Mouse (Mus musculus) myocyte (in vitro differentiated cells): ENCODE results near the gene Prox1. TPM values are rescaled to one million over a fixed set of nuclear protein-coding genes. Genes with fewer than 3 reads are reported as not detected.

Experiments used
- H3K27me3 ChIP-seq: one replicate; pipeline ENCODE4 v1.6.1; 2011; ENCODE audit not compliant: control insufficient read depth, insufficient read depth, insufficient read length
- H3K36me3 ChIP-seq: one replicate; pipeline ENCODE4 v1.6.1; 2011; ENCODE audit not compliant: control insufficient read depth, insufficient read depth
- H3K4me2 ChIP-seq: one replicate; pipeline ENCODE4 v1.6.1; 2011; ENCODE audit warnings: low read depth, control low read depth
- H3K4me3 ChIP-seq: one replicate; pipeline ENCODE4 v1.5.1; 2011; ENCODE audit warnings: mild to moderate bottlenecking, control low read depth, moderate library complexity
- H3K79me2 ChIP-seq: one replicate; pipeline ENCODE4 v1.6.1; 2011; ENCODE audit not compliant: control insufficient read depth, insufficient read depth
- H3ac ChIP-seq: one replicate; pipeline ENCODE4 v1.6.1; 2011; ENCODE audit not compliant: control insufficient read depth, insufficient read length
- CEBPB ChIP-seq: IDR thresholded peaks from 2 replicates; pipeline ENCODE4 v1.6.1; 2011; ENCODE audit warnings: mild to moderate bottlenecking, moderate library complexity; ENCODE audit not compliant: poor library complexity, insufficient read depth, severe bottlenecking
- E2F4 ChIP-seq: IDR thresholded peaks from one replicate; pipeline ENCODE4 v1.6.1; 2011; ENCODE audit warnings: mild to moderate bottlenecking, control low read depth, moderate library complexity; ENCODE audit not compliant: insufficient read depth
- MAX ChIP-seq: IDR thresholded peaks from one replicate; pipeline ENCODE4 v1.6.1; 2011; ENCODE audit warnings: low read depth, mild to moderate bottlenecking, control low read depth
- MYOD1 ChIP-seq, 3 experiments: IDR thresholded peaks; one replicate each; pipeline ENCODE4 v1.6.1; 2011; ENCODE audit warnings: control low read depth in 2 of 3, low read depth in 2 of 3, mild to moderate bottlenecking in 2 of 3, moderate library complexity in 1 of 3; ENCODE audit not compliant: insufficient read length in 2 of 3, control insufficient read depth in 1 of 3
- MYOG ChIP-seq, 3 experiments: IDR thresholded peaks; one replicate each; pipeline ENCODE4 v1.6.1; 2011; ENCODE audit warnings: control low read depth in 2 of 3, low read depth in 2 of 3, mild to moderate bottlenecking in 2 of 3; ENCODE audit not compliant: insufficient read length in 2 of 3, control insufficient read depth in 1 of 3, insufficient read depth in 1 of 3
- POLR2A ChIP-seq: IDR thresholded peaks from one replicate; pipeline ENCODE4 v1.6.1; 2011; ENCODE audit warnings: low read depth, mild to moderate bottlenecking, control low read depth, moderate library complexity; ENCODE audit not compliant: insufficient read length
- POLR2AphosphoS2 ChIP-seq: IDR thresholded peaks from one replicate; pipeline ENCODE4 v1.6.1; 2011; ENCODE audit warnings: low read depth, control low read depth; ENCODE audit not compliant: insufficient read length
- REST ChIP-seq: IDR thresholded peaks from one replicate; pipeline ENCODE4 v1.6.1; 2011; ENCODE audit warnings: mild to moderate bottlenecking, control low read depth, moderate library complexity; ENCODE audit not compliant: insufficient read depth, insufficient read length
- SRF ChIP-seq: IDR thresholded peaks from one replicate; pipeline ENCODE4 v1.6.1; 2011; ENCODE audit warnings: low read depth; ENCODE audit not compliant: control insufficient read depth, insufficient read length
- TCF12 ChIP-seq: IDR thresholded peaks from one replicate; pipeline ENCODE4 v1.6.1; 2011; ENCODE audit warnings: mild to moderate bottlenecking, control low read depth; ENCODE audit not compliant: poor library complexity, insufficient read depth, severe bottlenecking
- TCF3 ChIP-seq: IDR thresholded peaks from one replicate; pipeline ENCODE4 v1.6.1; 2011; ENCODE audit warnings: low read depth, control low read depth; ENCODE audit not compliant: insufficient read length
- USF1 ChIP-seq: IDR thresholded peaks from one replicate; pipeline ENCODE4 v1.6.1; 2011; ENCODE audit warnings: low read depth, mild to moderate bottlenecking, control low read depth, moderate library complexity
- polyA plus RNA-seq: library from polyadenylated mRNA; unstranded; fragments of >200 nt; fragmentation: generic; extraction: Trizol; gene quantifications from one replicate; pipeline ENCODE4 v1.2.1, GENCODE M21; 2012; ENCODE audit warnings: missing spikeins

The Prox1 gene
- polyA plus RNA-seq, 1 experiment: 0.13 TPM

GRCm38 (mm10) chr1:190205691-190206090, 35.2 kb upstream of the Prox1 start:
- H3K36me3 ChIP-seq: no peaks in the 10 kb centered on the region
- no peak overlapping the region for H3ac ChIP-seq
- H3K4me3 ChIP-seq: no peak overlapping the region
- TF ChIP-seq E2F4 (no peak), CEBPB (no peak), SRF (no peak), TCF12 (no peak), POLR2A (no peak), POLR2AphosphoS2 (no peak), REST (no peak), TCF3 (no peak), USF1 (no peak)
- H3K79me2 ChIP-seq: no peaks in the 10 kb centered on the region
- no peaks in the 10 kb centered on the region for H3K27me3 ChIP-seq
- no peak overlapping the region for H3K4me2 ChIP-seq

GRCm38 (mm10) chr1:190204378-190205070, 34.0 kb upstream of the Prox1 start:
- Histone ChIP-seq H3K27me3 (no peaks in the 10 kb centered on the region), H3ac (no peak overlapping the region), H3K36me3 (no peaks in the 10 kb centered on the region), H3K4me3 (no peak overlapping the region), H3K79me2 (no peaks in the 10 kb centered on the region), H3K4me2 (no peak overlapping the region)
- TF ChIP-seq MAX: no peak
- no peak for TF ChIP-seq POLR2AphosphoS2
- TF ChIP-seq TCF12: no peak
- no peak for TF ChIP-seq MYOD1 (IDR thresholded peaks at IDR 0.05; ENCODE audit: control insufficient read depth in 1 of 3, insufficient read length in 2 of 3, low read depth in 2 of 3)
- no peak for TF ChIP-seq POLR2A
- TF ChIP-seq MYOG (IDR thresholded peaks at IDR 0.05; ENCODE audit: control insufficient read depth in 1 of 3, insufficient read depth in 1 of 3, insufficient read length in 2 of 3, low read depth in 2 of 3): no peak
- TF ChIP-seq REST: no peak
- TF ChIP-seq CEBPB: no peak
- TF ChIP-seq USF1: no peak
- TF ChIP-seq TCF3: no peak
- TF ChIP-seq E2F4: no peak
- no peak for TF ChIP-seq SRF

- H3K4me2 ChIP-seq: no peak overlapping the region
- no peak overlapping the region for H3ac ChIP-seq
- H3K36me3 ChIP-seq: no peaks in the 10 kb centered on the region
- H3K79me2 ChIP-seq: no peaks in the 10 kb centered on the region
- no peaks in the 10 kb centered on the region for H3K27me3 ChIP-seq
- TF ChIP-seq USF1: no peak
- no peak for TF ChIP-seq POLR2A
- TF ChIP-seq TCF12: no peak
- TF ChIP-seq POLR2AphosphoS2: no peak
- TF ChIP-seq E2F4: no peak
- TF ChIP-seq SRF: no peak
- TF ChIP-seq MYOG (IDR thresholded peaks at IDR 0.05; ENCODE audit: control insufficient read depth in 1 of 3, insufficient read depth in 1 of 3, insufficient read length in 2 of 3, low read depth in 2 of 3): no peak
- no peak for TF ChIP-seq REST
- TF ChIP-seq MYOD1 (IDR thresholded peaks at IDR 0.05; ENCODE audit: control insufficient read depth in 1 of 3, insufficient read length in 2 of 3, low read depth in 2 of 3): no peak
- no peak for TF ChIP-seq CEBPB
- TF ChIP-seq MAX: no peak
- TF ChIP-seq TCF3: no peak
- no peak overlapping the region for H3K4me3 ChIP-seq
These were observed 31.2 kb upstream of the Prox1 start for GRCm38 (mm10) chr1:190201696-190202095.

- Histone ChIP-seq H3K27me3 (no peaks in the 10 kb centered on the region), H3K79me2 (no peaks in the 10 kb centered on the region), H3ac (no peak overlapping the region), H3K4me2 (no peak overlapping the region), H3K4me3 (no peak overlapping the region), H3K36me3 (no peaks in the 10 kb centered on the region)
- TF ChIP-seq TCF3: no peak
- TF ChIP-seq USF1: no peak
- no peak for TF ChIP-seq REST
- no peak for TF ChIP-seq E2F4
- no peak for TF ChIP-seq SRF
- TF ChIP-seq POLR2AphosphoS2: no peak
- TF ChIP-seq MAX: no peak
- TF ChIP-seq MYOD1 (IDR thresholded peaks at IDR 0.05; ENCODE audit: control insufficient read depth in 1 of 3, insufficient read length in 2 of 3, low read depth in 2 of 3): no peak
These were observed 30.5 kb upstream of the Prox1 start for GRCm38 (mm10) chr1:190200996-190201395.

- Histone ChIP-seq H3K4me2 (no peak overlapping the region), H3K27me3 (no peaks in the 10 kb centered on the region), H3K4me3 (no peak overlapping the region), H3K79me2 (no peaks in the 10 kb centered on the region), H3ac (no peak overlapping the region), H3K36me3 (no peaks in the 10 kb centered on the region)
- TF ChIP-seq MYOD1 (IDR thresholded peaks at IDR 0.05; ENCODE audit: control insufficient read depth in 1 of 3, insufficient read length in 2 of 3, low read depth in 2 of 3): no peak
- TF ChIP-seq POLR2AphosphoS2: no peak
- TF ChIP-seq USF1: no peak
- TF ChIP-seq TCF12: no peak
- no peak for TF ChIP-seq E2F4
- TF ChIP-seq SRF: no peak
- no peak for TF ChIP-seq MYOG (IDR thresholded peaks at IDR 0.05; ENCODE audit: control insufficient read depth in 1 of 3, insufficient read depth in 1 of 3, insufficient read length in 2 of 3, low read depth in 2 of 3)
- TF ChIP-seq TCF3: no peak
- no peak for TF ChIP-seq REST
- TF ChIP-seq POLR2A: no peak
- no peak for TF ChIP-seq MAX
- TF ChIP-seq CEBPB: no peak
These were observed 27.7 kb upstream of the Prox1 start for GRCm38 (mm10) chr1:190198247-190198646.
